Mouse (Mus musculus) olfactory bulb, adult 2 months (tissue): Measurements from ENCODE around the gene Med13l. TPM values are rescaled to one million over a fixed set of nuclear protein-coding genes. Genes with fewer than 3 reads are reported as not detected.

Source experiments
- H3K27ac ChIP-seq: fragments of 200-500 bp; 2 replicates; pipeline ENCODE4 v1.5.1; 2012; ENCODE audit warnings: low read depth, low read length; ENCODE audit not compliant: insufficient read depth
- H3K4me1 ChIP-seq: fragments of 200-500 bp; 2 replicates; pipeline ENCODE4 v1.6.1; 2012; ENCODE audit warnings: low read length; ENCODE audit not compliant: control insufficient read depth, insufficient read depth
- H3K4me3 ChIP-seq: fragments of 200-500 bp; 2 replicates; pipeline ENCODE4 v1.5.1; 2012; ENCODE audit warnings: mild to moderate bottlenecking, low read depth, low read length, moderate library complexity; ENCODE audit not compliant: insufficient read depth
- CTCF ChIP-seq: fragments of 200-500 bp; IDR thresholded peaks from 2 replicates; pipeline ENCODE4 v1.5.1; 2012; ENCODE audit warnings: low read depth, mild to moderate bottlenecking, low read length, moderate library complexity; ENCODE audit not compliant: insufficient read depth
- POLR2A ChIP-seq: fragments of 200-500 bp; IDR thresholded peaks from 2 replicates; pipeline ENCODE4 v1.6.1; 2012; ENCODE audit warnings: mild to moderate bottlenecking, low read depth, low read length, moderate library complexity; ENCODE audit not compliant: insufficient read depth
- WGBS: fragments of 180-500 bp; shearing (Covaris S2); methylation state at CpG from one replicate; pipeline ENCODE4 v1.1.7; 2018; 5-methylcytosine and 5-hydroxymethylcytosine counted together
- polyA plus RNA-seq: library from polyadenylated mRNA; stranded (reverse); fragments of >200 nt; gene quantifications from 2 replicates; pipeline ENCODE4 v1.2.4, GENCODE M21; 2012; ENCODE audit warnings: low replicate concordance; ENCODE audit not compliant: missing spikeins, insufficient read depth, insufficient read length

The Med13l gene
- polyA plus RNA-seq, 1 experiment, result not detected

- no peak overlapping the region for H3K27ac ChIP-seq
- H3K4me1 ChIP-seq, result no peaks in the 10 kb centered on the region
- TF ChIP-seq CTCF, result no peak
- TF ChIP-seq POLR2A, result no peak
- no peak overlapping the region for H3K4me3 ChIP-seq
- 89% methylated on average over 5 of the region's 5 CpGs for WGBS
Observed at GRCm38 (mm10) chr5:118550493-118550892, 10.0 kb upstream of the Med13l start.

GRCm38 (mm10) chr5:118553290-118553689, 7.2 kb upstream of the Med13l start:
- Histone ChIP-seq H3K4me1 (no peaks in the 10 kb centered on the region), H3K27ac (no peak overlapping the region)
- TF ChIP-seq POLR2A (no peak), CTCF (no peak)

GRCm38 (mm10) chr5:118555305-118555704, 5.2 kb upstream of the Med13l start:
- no peaks in the 10 kb centered on the region for H3K4me1 ChIP-seq
- 98% methylated on average over 4 of the region's 4 CpGs for WGBS
- H3K27ac ChIP-seq, result no peak overlapping the region
- H3K4me3 ChIP-seq, result no peak overlapping the region
- TF ChIP-seq CTCF, result no peak
- no peak for TF ChIP-seq POLR2A

More at GRCm38 (mm10) chr5:118553290-118553689, 7.2 kb upstream of the Med13l start:
- no peak overlapping the region for H3K4me3 ChIP-seq

GRCm38 (mm10) chr5:118556387-118556937, 4.0 kb upstream of the Med13l start:
- 61% methylated on average over 12 of the region's 12 CpGs for whole genome bisulfite sequencing
- H3K4me1 ChIP-seq, result no peaks in the 10 kb centered on the region
- TF ChIP-seq POLR2A (no peak), CTCF (no peak)
- no peak overlapping the region for H3K27ac ChIP-seq
- H3K4me3 ChIP-seq, result no peak overlapping the region

- H3K27ac ChIP-seq, result no peak overlapping the region
- TF ChIP-seq POLR2A (no peak), CTCF (no peak)
- H3K4me3 ChIP-seq, result no peak overlapping the region
- WGBS, result 92% methylated on average over 6 of the region's 6 CpGs
- peaks cover 4% of the 10 kb centered on the region for H3K4me1 ChIP-seq
Observed at GRCm38 (mm10) chr5:118558841-118559240, 1.6 kb upstream of the Med13l start.

- TF ChIP-seq CTCF (no peak), POLR2A (peak; percentile 12; the same call in 1 of the 2 replicates)
- WGBS, result under 1% methylated on average over 87 of the region's 101 CpGs
- Histone ChIP-seq H3K27ac (peak overlapping the region; percentile 71), H3K4me1 (peaks cover 4% of the 10 kb centered on the region), H3K4me3 (peak overlapping the region; percentile 97)
Observed at GRCm38 (mm10) chr5:118559584-118560384, 695 bp upstream of the Med13l start.

GRCm38 (mm10) chr5:118561086-118561987, 858 bp downstream of the Med13l start:
- H3K27ac ChIP-seq, result peak overlapping the region; percentile 50
- 2% methylated on average over 58 of the region's 59 CpGs for WGBS
- TF ChIP-seq CTCF, result no peak
- TF ChIP-seq POLR2A, result no peak
- H3K4me3 ChIP-seq, result peak overlapping the region; percentile 97
- peaks cover 4% of the 10 kb centered on the region for H3K4me1 ChIP-seq

- WGBS, result 38% methylated on average over 3 of the region's 3 CpGs
- H3K27ac ChIP-seq, result no peak overlapping the region
- H3K4me1 ChIP-seq, result peaks cover 4% of the 10 kb centered on the region
- peak overlapping the region; percentile 19; the same call in 1 of the 2 replicates for H3K4me3 ChIP-seq
- no peak for TF ChIP-seq POLR2A
- no peak for TF ChIP-seq CTCF
Observed at GRCm38 (mm10) chr5:118562206-118562605, 1.7 kb downstream of the Med13l start.
